Mouse (Mus musculus) urinary bladder, postnatal 25 days (tissue): ENCODE data around the gene Slco4a1.

Source experiments
- DNase-seq: peaks from one replicate; pipeline ENCODE4 v3.0.0; 2022; ENCODE audit warnings: low spot score

The Slco4a1 gene

DNA sequence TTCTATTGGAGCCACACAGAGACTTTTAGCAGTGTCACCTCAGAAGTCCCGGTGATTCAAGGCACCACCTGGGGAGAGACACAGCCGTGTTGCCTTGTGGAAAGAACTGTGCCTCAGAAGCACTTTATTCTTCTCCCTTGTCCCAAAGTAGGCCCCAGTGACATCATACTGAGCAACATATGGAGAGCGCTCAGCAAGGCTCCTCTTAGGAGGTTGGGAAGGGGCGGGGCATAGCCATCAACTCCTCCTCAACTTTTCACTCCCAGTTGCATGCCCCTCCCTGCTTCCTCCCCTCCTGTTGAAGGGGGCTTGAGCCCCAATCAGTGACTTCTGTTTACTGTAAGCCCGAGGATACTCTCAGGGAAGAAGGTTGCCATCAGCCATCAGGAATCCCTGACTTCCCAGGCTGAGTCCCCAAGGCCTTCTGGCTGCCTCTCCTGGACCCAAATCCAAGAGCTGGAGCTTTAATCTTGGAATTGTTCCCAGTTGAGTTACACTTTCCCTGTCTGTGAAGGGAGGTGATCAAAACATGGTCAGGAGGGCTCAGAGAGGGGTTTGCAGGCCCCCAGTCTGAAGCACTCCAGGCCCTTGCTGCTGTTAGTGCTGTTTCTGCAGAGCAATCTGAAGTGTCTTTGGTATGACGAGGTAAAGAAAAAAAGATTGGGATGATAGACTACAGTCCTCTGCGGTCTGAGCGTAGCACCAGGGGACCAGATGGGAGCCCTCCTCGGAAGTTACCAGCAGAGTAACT is 45.3 kb downstream of the Slco4a1 start:
- no peak for DNase-seq

DNA sequence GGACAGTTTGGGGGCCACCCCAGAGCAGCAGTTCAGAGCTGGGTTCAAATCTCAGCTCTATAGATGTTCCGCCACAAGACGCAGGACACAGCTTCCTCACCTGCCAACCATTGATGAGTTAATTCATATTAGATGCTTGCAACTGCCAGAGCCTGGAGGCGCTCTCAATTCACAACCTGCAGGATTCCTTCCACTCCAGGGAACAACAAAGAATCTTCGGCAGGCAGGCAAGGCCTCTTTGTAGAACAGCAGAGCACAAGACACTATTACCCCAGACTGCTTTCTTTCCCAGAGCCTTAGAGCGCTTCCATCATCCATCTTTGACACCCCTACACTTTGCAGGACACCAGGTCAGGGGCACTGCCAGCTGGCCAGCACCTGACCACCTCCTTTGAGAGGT is 50.2 kb downstream of the Slco4a1 start:
- DNase-seq: no peak

DNA sequence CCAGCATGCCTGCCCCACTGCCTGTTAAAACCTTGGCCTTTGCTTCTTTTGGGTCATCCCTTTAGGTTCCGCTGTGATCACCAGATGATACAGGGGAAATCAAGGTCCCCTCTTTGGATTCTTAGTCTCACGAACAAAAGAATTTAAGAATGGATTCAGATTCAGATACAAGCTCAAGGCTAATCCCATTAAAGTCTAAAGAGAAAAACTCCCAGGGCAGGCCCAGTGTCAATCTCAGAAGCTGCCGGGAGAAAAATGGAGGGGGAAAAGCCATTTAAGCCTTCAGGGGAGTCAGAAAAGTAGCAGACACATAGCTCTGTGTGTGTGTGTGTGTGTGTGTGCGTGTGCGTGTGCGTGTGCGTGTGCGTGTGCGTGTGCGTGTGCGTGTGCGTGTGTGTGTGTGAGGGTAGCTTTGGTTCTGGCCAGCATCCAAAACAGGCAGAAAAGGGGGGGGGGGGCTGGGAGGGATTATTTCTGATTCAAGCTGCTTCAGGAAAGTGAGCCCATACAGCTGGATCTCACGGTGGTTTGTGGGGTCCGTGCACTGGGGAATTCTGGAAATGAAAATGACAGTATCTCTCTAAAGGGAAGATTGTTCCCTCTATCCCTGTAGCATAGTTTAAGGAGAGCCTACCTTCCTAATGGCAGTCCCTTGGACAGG is 52.5 kb downstream of the Slco4a1 start:
- DNase-seq: no peak

- DNase-seq: no peak
These were observed 54.8 kb downstream of the Slco4a1 start for GRCm38 (mm10) chr2:180510867-180511266.

- DNase-seq: no peak
These were observed 56.0 kb downstream of the Slco4a1 start for GRCm38 (mm10) chr2:180511875-180512661.

GRCm38 (mm10) chr2:180513019-180513418 is 57.0 kb downstream of the Slco4a1 start:
- DNase-seq: no peak

- DNase-seq: no peak
These were observed 57.8 kb downstream of the Slco4a1 start for GRCm38 (mm10) chr2:180513835-180514234.

DNA sequence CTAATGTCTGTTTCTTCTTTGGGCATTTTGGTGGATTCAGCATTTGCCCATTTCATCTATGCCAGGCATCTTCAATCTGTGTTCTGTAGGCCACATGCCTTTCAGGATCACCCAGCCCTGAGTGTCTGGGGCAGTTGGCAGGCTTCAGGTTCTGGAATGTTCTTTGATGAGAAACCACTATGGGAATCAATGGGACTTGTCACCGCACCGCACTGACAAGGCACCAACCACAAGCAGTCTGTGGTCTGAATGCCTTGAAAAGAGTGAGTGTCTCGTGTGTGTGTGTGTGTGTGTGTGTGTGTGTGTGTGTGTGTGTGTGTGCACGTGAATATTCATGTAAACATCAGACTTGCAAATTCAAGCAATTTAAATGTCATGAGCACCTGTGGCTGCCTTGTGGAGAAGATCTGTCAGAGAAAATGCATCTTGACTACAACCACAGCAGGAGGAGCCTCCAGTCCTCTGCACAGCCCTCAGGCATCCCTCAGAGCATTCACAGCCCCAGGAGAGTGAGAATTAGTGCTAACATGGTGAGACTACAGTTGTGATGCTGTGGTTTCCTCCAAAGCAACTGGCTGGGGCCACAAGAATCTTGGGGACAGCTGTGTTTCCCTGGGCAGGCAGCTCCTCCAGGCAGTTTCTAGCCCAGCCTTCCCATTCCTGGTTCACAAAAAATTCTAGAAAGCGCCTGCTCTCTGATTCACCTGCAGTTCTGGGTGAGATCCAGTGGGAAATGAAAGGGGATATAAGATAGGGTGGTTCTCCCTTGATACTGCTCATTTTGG is 65.6 kb downstream of the Slco4a1 start:
- DNase-seq: no peak

DNA sequence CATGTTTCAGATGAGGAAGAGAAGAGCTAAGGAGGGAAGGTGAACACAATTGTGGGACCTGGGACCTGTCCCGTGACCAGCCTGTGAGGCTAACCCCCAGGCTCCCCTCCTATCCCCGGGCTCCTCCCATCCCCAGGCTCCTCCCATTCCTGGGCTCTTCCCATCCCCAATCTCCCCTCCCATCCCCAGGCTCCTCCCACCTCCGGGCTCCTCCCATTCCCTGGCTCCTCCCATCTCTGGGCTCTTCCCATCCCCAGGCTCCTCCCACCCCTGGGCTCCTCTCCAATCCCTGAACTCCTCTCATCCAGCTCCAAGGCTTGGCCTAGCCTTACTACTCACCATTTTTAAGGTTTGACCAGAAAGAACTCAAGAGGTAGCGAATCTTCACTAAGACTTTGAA is 66.8 kb downstream of the Slco4a1 start:
- DNase-seq: no peak
